Mouse (Mus musculus) heart, postnatal 36 days (tissue): ENCODE measurements at regions not wholly inside any gene's neighbourhood (a gene's known extent, or its start where the extent isn't known, plus 50 kb on each side); places are given as distances from the start of the nearest gene placed in this dataset.

Source experiments
- DNase-seq, 2 experiments: peaks; one replicate each; pipeline ENCODE4 v3.0.0; 2021 to 2022
- intact Hi-C: fragments of 180-260 bp; cut with DNase I; formaldehyde crosslinking; loops from one replicate; pipeline ENCODE4 v1.15.1; 2025

- no peak for DNase-seq
- intact Hi-C loops, result no loop called here
Observed at GRCm38 (mm10) chr9:69705942-69706341, 54.8 kb downstream of the Foxb1 start.

DNA sequence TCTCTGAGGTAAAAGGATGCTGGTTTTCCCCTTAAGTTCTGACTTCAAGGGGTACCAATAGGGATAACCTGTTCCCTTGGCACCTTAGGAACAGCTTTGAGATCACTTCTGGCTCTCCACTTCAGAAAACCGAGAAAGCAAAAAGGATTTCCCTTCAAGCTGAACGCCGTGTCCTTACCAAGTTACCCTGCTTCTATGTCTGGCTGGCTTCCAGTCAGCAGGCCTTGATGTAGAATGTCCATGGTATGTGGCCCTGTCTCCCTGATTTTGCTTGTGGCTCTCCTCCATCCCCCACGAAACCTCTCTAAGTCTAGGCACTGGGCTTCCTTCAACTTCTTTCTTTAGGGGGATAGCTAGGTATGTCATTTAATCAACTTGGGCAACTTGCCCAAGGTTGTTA is 55.7 kb downstream of the Foxb1 start:
- intact Hi-C loops, result no loop called here

GRCm38 (mm10) chr9:69703731-69704130 is 57.0 kb downstream of the Foxb1 start:
- intact Hi-C loops, result no loop called here
- DNase-seq, result no peak

More for the DNA sequence above, 55.7 kb downstream of the Foxb1 start:
- no peak for DNase-seq

DNA sequence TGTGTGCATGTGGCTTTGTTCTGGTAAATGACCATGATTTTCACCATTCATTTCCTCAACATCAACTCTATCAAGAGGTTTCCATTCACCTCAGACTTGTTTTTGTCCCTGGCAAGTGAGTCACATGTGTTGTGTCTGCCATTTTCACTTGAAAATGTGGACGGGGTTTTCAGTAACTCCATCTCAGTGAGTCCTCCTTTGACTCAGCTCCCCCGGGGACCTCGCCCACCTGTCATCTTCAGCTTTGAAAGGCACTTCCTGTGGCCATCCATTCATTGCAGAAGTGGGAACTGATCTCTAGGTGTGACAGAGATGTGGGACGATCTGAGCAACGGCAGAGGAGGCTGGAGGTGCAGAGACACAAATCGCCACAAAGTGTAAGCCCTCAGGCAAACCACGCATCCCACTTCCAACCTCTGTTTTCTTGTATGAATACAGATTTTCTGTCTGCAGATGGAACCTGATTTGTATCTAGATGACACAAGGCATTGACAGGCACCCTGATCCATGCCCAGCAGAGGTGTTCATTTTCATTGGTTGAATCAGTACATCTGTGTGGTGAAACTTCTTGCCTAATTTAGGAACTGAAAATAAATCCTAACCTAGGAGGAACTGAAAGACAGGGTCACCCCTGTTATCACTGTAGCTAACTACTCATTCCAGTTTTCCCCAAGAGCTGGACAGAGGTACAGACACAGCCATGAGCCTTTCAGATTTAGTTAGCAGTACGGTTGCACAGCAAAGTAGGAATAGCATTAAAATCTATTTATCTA is 58.4 kb downstream of the Foxb1 start:
- intact Hi-C loops, result no loop called here
- DNase-seq, result no peak

DNA sequence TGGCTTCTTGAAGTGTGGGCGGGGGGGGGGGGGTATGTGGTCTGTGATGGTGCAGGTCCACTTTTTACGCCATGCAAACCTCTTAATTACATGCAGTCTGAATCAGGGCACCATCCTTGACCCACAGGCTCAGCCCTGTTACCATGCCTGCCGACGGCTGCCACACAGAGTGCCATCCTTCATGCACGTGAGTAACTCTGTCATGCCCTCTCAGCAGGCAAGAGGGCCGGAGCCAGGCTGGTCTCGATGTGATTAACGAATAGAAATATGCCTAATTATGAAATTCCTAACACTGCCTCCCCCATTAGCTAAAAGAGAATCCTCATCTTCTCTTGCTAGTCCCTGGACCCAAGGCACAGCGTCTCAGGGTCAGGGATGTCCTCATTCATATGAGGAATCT is 60.0 kb downstream of the Foxb1 start:
- DNase-seq, result no peak
- intact Hi-C loops, result no loop called here

- no peak for DNase-seq
- intact Hi-C loops, result no loop called here
Observed at GRCm38 (mm10) chr9:69691756-69692155, 69.0 kb downstream of the Foxb1 start.

- DNase-seq, result no peak
- intact Hi-C loops, result no loop called here
Observed at GRCm38 (mm10) chr9:69687349-69688123, 73.2 kb downstream of the Foxb1 start.

DNA sequence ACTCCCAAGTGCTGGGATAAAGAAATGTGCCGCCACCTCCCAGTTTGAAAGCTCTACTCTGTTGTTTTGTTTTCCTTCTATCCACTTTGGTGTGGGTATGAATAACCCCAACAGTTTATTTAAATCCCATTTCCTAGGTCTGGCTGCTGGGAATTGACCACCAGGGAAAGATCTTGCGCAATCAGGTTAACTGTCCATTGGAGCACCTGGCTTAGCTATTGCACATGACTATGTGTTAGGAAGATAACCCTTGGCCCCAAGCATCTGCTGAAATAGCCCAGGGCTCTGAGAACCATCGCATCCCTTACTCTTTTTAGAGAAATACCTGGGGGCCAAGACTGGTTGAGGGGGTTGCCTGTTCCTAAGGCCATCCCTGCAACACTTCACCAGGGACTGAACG is 74.0 kb downstream of the Foxb1 start:
- intact Hi-C loops, result no loop called here
- no peak for DNase-seq

GRCm38 (mm10) chr9:69685630-69686029 is 75.1 kb downstream of the Foxb1 start:
- intact Hi-C loops, result no loop called here
- DNase-seq, result no peak

DNA sequence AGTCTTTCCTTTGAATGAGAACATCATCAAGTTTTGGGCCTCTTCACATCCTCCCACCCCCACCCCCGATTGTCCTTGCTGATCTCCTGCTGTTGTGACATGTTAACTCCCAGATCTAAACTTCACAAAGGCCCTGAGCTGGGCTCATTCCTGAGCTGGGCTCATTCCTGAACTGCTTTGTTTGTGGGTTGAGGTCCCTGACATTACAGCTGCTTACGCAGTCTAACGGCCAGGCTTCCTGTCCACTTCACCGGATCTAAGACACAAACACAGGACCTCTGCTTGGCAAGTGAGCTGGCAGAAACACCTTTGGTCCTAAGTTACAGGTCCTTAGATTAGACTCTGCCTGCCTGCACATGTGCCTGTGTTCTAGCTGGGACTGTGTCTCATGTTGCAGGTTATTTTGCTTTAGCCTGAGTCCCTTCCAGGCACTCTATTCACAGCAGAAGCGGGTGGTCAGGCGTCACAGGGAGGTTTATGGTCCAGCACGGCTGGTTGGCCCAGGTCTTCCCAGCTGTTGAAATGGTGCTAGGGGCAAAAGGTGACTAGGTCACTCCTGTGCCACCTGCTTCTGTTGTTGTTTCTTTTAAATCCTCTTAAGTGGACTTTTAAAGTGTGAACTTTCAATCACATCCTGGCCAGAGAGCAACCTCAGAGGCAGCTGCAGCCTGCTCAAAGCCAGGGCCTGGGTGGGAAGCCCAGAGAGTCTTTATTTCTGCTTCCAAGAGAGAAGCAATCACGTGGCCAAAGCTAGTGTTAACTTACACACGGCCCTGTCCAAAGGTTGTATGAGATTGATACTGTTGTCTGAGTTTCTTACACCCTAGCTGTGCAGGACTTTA is 79.1 kb downstream of the Foxb1 start:
- intact Hi-C loops, result no loop called here
- DNase-seq, result no peak

- intact Hi-C loops, result no loop called here
- no peak for DNase-seq
Observed at GRCm38 (mm10) chr9:69678634-69679033, 82.1 kb downstream of the Foxb1 start.

DNA sequence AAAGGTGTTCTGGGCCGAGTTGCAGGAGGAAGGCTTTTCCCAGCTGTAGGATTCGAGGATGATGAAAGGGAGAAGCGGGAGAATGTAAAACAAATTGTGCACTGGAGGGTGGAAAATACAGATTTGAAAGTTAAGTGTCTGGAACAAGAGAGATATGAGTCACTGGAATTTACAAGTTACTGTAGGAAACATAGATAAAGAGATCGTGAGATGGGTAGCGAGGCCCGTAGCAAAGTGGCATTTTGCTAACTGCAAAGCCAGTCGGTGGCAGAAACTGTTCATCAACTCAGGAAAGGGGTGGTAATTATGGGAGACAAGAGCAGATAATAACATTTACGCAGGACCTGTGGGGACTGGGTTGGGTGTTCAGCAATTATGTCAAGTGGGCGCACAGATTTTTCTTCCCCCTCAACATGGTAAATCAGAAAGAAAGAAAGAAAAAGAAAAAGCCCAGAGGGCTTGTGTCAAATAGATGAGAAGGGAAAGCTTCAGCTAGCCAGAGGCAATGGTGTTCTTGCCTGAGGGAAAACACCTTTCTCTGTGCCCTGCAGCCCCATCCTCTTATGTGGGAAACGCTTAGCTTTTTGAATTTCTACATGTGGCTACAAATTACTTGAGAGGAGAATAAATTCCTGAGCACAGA is 87.2 kb downstream of the Foxb1 start:
- intact Hi-C loops, result no loop called here
- no peak for DNase-seq

DNA sequence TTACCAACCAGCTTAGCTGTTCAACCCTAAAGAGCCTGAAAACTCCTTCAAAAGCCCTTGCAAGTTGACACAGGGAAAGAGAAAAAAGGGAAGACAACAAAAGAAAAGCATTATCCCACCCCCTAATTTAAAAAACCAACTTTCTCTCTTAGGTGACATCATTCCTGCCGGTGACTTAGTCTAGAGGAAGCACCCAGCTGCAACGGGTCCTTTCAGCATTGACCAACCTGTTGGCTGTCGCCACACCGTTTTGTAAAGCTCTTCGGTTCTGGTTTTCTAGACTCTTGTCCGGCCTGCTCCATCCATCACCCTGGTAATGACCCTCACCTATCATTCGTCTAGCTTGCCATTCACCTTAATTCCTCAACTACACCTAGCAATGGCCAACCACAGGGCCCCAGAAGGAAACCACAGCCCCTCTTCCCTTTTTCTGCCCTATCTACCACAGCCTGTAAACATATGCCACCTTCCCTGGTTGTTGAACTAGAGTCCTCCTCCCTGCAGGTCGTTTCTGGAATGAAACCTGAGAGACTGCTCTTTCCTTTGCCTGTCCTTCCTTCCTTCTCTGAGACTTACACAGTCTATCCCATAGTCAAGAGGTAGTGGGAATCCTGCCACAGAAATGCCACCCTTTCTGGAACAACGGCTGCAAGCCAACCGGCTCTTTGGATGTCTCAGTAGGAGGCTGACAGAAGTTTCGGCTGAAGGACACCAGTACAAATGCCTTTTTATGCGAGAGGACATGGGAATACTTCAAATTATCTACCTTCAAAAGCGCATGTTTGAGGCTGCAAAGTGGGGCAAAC is 87.9 kb downstream of the Foxb1 start:
- intact Hi-C loops, result no loop called here
- no peak for DNase-seq

DNA sequence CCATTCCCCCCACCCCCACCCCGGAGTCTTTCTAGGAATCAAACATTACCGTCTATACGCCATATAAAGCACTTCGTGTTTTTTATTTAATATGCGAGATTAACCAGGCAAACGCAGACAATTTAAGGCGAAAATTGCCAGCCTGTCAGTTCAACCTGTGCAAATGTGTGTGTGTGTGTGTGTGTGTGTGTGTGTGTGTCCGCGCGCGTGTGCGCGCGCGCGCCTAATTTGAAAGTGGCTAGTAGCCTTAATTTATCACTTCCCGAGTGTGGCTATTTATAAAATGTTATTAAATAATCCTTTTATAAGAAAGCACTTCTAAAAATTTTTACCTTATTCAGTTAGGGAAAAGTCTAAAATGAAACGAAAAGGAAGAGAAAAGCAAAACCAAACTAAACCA is 89.5 kb downstream of the Foxb1 start:
- intact Hi-C loops, result no loop called here
- DNase-seq, result no peak

- intact Hi-C loops, result no loop called here
- DNase-seq, result no peak
Observed at GRCm38 (mm10) chr9:69670551-69671044, 90.1 kb downstream of the Foxb1 start.

DNA sequence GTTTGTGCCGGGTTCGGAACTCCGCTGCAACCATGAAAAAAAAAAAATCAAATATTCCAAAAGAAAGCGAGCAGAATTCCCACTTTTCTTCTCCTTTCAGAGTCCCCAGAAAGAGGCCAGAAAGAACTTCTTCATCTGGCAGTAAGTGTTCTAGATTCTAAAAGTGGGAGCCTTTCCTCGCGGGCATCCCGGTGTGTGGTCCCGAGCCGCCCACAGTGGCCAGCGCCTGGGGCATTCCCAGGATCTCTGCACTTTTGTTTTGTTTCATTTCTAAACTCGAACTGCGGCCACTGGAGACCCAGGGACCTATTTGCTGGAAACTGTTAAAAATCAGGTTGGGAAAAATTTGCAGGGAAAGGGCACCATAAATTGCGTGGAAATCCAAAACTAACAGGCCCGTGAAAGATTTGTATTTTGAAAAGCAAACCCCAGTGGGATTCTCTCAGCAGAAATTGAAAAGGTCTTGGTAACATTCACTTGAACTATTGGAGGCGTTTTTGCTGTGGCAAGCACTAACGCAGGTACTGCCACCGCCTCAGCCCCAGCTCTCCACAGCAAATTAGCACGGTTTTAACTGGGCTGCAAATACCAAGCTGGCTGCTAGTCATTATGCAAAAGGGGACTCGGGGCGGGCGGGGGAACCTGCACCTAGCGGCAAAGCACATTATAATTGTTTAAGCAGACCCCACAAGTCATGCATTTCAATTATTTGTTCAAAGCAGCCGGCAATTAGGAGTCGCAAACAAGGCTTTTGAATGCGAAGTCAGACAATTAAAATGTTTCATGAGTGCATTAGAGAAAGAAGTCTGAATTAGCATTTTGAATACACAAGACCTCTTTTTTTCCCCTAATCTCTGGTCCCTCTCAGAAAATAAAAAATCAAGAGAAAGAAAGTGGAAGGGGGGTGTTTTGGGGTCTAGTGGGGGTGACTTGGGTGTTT is 90.9 kb downstream of the Foxb1 start:
- intact Hi-C loops, result no loop called here
- no peak for DNase-seq

GRCm38 (mm10) chr9:69668475-69669090 is 92.2 kb downstream of the Foxb1 start:
- no peak for DNase-seq
- intact Hi-C loops, result no loop called here

- DNase-seq, result peak in 1 of 2 experiments; percentile 9
- intact Hi-C loops, result no loop called here
Observed at GRCm38 (mm10) chr9:69667064-69667533, 93.6 kb downstream of the Foxb1 start.
